Mouse (Mus musculus) bone marrow macrophage, adult 2 months (primary cell): Measurements from ENCODE around the gene Pla2g1b. TPM values are rescaled to one million over a fixed set of nuclear protein-coding genes. Genes with fewer than 3 reads are reported as not detected.
"Not testable (repeated sequence)": the region's sequence is repeated elsewhere in the genome, so short reads cannot be mapped to it uniquely, and the experiment has no call there.

Experiments used
- H3K27ac ChIP-seq: 2 replicates; pipeline ENCODE4 v1.5.1; 2012; ENCODE audit warnings: low read depth, low read length; ENCODE audit not compliant: insufficient read depth
- H3K4me1 ChIP-seq: 2 replicates; pipeline ENCODE4 v1.6.1; 2012; ENCODE audit warnings: low read length; ENCODE audit not compliant: control insufficient read depth, insufficient read depth
- H3K4me3 ChIP-seq: 2 replicates; pipeline ENCODE4 v1.5.1; 2012; ENCODE audit warnings: mild to moderate bottlenecking, low read length, moderate library complexity; ENCODE audit not compliant: insufficient read depth
- CTCF ChIP-seq: IDR thresholded peaks from 2 replicates; pipeline ENCODE4 v1.5.1; 2012; ENCODE audit warnings: low read depth, mild to moderate bottlenecking, low read length, moderate library complexity
- POLR2A ChIP-seq: IDR thresholded peaks from 2 replicates; pipeline ENCODE4 v1.6.1; 2012; ENCODE audit warnings: mild to moderate bottlenecking, low read depth, low read length, borderline replicate concordance
- polyA plus RNA-seq: library from polyadenylated mRNA; stranded (reverse); fragments of >200 nt; gene quantifications from 2 replicates; pipeline ENCODE4 v1.2.4, GENCODE M21; 2012; ENCODE audit not compliant: missing spikeins, insufficient read depth, insufficient read length

Pla2g1b gene
- polyA plus RNA-seq, 1 experiment = not detected

DNA sequence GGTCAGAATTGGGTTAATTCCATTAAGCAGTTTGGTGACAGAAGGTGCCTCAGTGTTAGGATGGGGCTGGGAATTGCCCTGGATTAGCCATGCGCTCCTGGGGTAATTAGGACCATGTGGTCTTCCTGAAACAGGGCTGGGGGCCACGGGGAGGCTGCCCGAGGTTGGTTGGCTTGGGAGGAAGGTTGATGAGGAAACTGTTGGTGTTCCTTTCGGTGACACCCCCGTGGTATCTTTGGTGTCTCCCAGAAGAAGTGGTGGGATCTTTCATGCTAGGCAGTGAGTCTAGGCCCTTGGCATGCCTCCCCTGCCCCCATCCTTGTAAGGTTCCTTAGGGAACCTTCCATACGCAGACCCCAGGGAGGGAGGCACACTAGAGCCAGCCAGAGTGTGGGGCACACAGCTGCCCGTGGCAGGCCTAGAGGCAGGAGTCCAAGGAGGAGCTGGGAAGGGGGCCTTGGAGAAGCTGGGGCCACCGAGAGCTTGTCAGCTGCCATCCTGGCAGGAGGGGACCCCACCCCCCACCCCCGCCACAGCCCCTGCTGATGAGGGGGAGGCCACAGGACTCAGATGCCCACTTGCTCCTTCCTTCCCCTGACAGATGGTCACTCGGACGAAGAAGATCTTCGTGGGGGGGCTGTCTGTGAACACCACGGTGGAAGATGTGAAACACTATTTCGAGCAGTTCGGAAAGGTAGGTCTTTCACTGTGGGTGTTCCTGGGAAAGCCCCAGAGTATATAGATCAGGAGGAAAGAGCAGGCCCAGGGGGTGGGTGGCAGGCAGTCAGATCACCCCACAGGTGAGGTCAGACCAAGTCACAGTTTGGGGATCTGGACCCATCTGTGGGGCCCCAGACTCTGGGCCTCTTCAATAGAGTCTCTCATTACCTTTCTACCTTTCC, 31.0 kb upstream of the Pla2g1b start:
- no peak overlapping the region for H3K4me3 ChIP-seq
- H3K4me1 ChIP-seq = no peaks in the 10 kb centered on the region
- H3K27ac ChIP-seq = no peak overlapping the region
- TF ChIP-seq POLR2A (no peak), CTCF (no peak)

DNA sequence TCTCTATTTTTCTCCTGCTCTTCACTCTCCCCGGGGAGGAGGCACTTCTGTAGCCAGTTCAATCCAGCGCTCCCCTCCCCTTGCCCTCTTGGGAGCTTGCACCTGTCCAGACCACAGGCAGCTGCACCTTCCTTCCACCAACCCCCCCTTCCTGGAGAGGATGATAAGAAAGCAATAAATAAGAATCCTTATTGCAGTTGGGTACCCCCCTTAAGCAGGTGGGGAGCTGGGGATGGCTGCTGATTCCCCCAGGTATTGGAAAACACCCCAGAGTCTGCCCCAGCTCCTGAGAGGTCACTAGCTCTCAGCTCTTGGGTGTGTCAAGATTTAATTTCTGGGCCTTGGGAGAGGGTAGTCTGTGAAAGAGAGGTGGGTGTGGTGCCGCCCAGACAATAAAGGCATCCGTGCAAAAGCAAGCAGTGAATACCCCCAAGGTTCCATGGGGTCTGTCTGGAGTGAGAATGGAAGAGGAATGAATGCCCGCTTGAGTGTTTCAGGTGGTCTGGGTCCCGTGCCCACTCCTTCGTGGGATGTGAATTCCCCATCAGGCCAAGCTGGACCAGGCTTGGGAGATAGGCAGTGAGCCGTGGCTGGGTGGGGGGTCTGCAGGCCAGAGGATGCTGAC, 30.2 kb upstream of the Pla2g1b start:
- no peaks in the 10 kb centered on the region for H3K4me1 ChIP-seq
- TF ChIP-seq POLR2A (no peak), CTCF (no peak)
- H3K4me3 ChIP-seq = no peak overlapping the region
- H3K27ac ChIP-seq = no peak overlapping the region

DNA sequence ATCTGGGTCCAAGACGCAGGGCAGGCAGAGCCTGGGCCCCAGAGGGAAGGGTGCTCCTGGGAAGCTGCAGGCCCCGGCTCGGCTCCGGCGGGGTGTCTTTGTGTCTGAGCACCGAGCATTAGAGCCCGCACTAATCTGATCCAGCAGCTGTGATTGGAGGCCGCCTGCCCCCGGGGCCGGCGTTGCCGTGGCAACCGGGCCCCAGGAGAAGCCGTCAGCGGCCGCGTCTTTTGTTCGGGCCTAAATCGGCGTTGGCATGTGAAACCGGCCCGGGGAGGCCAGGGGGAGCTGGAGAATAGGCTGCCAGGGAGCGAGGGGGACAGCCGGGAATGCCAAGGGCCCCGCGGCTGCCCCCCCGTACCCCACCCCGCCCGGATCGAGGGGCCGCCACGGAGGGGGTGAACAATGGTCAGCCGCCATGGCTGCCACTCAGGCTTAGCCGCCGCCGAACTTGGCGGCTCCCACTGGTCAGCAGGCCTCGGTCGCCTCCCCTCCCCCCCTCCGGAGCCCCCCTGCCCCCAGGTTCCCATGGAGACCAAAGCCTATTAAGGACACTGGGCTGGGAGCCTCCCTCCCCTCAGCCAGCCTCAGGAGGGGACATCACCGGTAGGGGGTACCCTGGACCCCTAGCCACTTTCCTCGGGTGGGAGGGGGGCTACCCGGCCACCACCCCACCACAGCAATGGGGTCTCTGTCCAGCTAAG, 29.5 kb upstream of the Pla2g1b start:
- no peak overlapping the region for H3K27ac ChIP-seq
- no peaks in the 10 kb centered on the region for H3K4me1 ChIP-seq
- TF ChIP-seq CTCF (no peak), POLR2A (no peak)
- H3K4me3 ChIP-seq = no peak overlapping the region

DNA sequence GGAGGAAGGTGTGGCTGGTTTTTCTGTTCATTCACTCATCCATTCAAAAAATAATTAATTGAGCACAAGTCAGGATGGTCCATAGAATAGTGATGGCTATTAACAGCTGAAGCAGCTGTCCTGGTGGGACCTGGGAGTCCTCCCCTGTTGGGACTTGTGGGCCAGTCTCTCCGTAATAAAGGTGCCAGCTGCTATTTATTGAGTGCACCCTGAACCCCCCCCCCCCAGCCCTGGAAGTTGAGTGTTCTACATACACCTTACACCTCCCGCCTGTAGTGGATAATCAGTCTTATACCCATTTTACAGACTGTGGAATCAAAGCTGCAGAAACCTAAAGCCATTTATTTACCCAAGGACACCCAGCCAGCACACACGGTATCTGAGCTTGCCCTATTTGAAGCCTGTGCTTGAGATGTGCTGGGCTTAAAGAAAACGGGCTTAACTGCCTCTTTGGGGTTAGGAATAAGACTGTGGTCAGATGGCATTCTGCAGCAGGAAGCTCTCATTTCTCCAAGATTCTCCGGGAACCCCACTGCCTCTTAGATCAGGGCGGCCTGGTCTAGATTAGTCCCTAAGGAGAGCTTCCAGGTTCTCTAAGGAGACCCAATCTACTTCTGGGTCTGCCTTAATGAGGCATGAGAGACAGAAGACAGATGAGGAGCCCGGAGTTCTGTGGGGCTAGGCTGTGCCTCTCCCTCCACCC, 28.7 kb upstream of the Pla2g1b start:
- Histone ChIP-seq H3K27ac (no peak overlapping the region), H3K4me3 (no peak overlapping the region), H3K4me1 (no peaks in the 10 kb centered on the region)
- no peak for TF ChIP-seq POLR2A
- no peak for TF ChIP-seq CTCF

DNA sequence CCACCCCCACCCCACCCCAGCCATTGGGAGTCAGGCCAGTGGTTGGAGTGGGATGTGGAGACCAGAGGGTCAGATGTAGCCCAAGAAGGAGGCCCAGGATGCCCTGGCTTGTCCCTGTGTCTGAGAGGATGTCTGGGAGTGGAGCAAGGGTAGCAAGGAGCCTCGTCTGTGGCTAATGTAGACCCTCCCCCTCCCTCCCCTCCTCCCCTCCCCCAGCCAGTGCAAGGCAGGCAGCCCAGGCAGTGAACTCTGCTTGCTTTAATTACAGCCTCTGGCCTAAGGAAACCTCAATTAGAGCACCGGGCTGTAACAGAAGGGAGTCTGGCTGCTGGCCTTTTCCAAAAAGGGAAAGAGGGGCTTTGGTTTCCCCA, 28.1 kb upstream of the Pla2g1b start:
- TF ChIP-seq CTCF = no peak
- TF ChIP-seq POLR2A = no peak
- Histone ChIP-seq H3K4me1 (no peaks in the 10 kb centered on the region), H3K4me3 (no peak overlapping the region), H3K27ac (no peak overlapping the region)

DNA sequence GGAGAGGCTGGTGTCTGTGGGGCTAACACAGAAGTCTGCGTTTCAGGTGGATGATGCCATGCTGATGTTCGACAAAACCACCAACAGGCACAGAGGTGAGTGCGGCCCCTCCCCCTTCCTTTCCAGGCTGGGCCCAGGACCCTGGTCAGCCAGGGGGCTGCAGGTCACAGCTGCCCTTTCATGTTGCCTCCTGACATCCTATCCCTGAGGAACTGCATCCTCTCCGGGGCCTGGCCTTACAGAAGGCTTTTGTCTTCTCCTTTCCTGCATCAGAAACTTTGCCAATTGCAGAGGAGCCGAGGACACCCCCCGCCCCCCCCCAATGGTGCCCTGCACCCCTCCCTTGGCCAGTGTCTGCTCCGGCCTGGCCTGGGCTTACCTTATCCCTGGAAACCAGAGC, 27.4 kb upstream of the Pla2g1b start:
- no peaks in the 10 kb centered on the region for H3K4me1 ChIP-seq
- TF ChIP-seq CTCF (no peak), POLR2A (no peak)

DNA sequence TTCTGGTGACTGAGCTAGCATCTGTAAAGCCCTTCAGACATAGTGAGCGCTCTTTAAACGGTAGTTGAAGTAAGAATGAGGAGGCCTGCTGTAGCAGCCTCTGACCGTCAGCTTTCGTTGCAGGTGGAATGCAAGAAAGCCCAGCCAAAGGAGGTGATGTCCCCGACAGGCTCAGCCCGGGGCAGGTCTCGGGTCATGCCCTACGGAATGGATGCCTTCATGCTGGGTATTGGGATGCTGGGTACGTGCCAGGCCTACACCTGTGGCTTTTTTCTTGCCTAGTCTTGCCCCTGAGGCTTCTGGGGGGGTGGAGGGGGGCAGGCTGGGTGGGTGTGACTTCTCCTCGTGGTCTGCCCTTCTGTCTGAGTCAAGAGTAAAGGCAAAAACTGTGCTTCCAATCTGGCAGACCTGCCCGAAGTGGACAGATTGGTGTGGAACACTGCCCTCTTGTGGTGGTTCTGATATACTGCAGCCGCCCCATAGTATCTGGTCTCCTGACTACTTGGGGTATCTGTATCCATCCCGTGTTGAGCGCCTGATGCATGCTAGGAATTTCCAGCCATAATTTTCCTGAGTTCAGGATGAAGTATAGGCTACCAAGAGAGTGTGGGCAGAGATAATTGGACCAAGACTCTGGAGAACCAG, 24.7 kb upstream of the Pla2g1b start:
- Histone ChIP-seq H3K4me3 (no peak overlapping the region), H3K4me1 (no peaks in the 10 kb centered on the region), H3K27ac (no peak overlapping the region)
- TF ChIP-seq POLR2A (no peak), CTCF (peak; percentile 61)

More for the DNA sequence above, 27.4 kb upstream of the Pla2g1b start:
- Histone ChIP-seq H3K27ac (no peak overlapping the region), H3K4me3 (no peak overlapping the region)

DNA sequence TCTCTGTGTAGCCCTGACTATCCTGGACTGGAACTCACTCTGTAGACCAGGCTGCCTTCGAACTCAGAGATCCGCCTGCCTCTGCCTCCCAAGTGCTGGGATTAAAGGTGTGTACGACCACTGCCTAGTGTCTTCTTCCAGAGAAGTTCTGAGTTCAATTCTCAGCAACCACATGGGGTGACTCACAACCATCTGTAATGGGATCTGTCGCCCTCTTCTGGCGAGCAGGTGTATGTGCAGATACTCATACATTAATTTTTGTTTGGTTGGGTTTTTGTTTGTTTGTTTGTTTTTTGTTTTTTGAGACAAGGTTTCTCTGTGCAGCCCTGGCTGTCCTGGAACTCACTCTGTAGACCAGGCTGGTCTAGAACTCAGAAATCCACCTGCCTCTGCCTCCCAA, 23.4 kb upstream of the Pla2g1b start:
- 0 out of 2 replicates have a peak, but pooled peaks have one; percentile 15 for TF ChIP-seq CTCF
- not testable (repeated sequence) for H3K4me1 ChIP-seq, H3K27ac ChIP-seq, H3K4me3 ChIP-seq

DNA sequence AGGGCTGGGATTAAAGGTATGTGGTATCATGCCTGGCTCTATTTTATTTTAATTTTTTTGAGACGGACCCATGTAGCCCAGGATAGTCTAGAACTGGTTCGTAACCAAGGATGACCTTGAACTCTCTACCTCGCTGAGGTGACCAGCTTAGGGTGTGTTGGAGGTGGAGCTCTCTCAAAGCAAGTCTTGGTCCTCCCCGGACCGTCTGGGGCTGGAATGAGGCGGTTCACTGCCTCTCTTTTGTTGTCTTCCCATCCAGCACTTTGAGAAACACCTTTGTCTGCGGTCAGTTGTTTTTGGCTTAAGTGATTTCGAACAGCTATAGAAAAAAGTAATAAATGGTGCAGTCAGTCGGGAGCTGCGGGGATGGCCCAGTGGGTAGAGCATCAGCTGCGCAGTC, 21.9 kb upstream of the Pla2g1b start:
- H3K27ac ChIP-seq = no peak overlapping the region
- H3K4me3 ChIP-seq = no peak overlapping the region
- H3K4me1 ChIP-seq = no peaks in the 10 kb centered on the region
- TF ChIP-seq CTCF (no peak), POLR2A (no peak)

DNA sequence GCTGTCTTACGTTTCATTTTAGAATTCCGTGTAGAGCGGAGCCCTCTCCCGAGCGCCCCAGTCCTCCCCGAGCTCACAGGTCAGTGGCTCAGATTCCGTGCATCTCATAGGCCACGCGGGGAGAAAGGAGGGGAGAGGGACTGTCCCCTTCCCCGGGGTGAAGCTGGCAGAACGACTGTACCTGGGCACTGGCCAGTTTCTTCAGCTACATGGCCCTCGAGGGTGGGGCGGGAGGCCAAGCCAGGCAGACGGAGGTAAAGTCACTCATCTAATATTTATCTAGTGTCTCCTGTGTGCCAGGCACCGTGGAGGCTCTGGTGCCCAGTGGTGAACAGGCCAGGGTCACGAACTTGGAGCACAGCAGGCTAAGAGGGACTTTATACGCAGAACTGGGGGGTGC, 19.0 kb upstream of the Pla2g1b start:
- TF ChIP-seq CTCF (no peak), POLR2A (no peak)
- Histone ChIP-seq H3K27ac (no peak overlapping the region), H3K4me1 (no peaks in the 10 kb centered on the region), H3K4me3 (no peak overlapping the region)
